Mouse (Mus musculus) gastrocnemius, postnatal 4 days (tissue): ENCODE results near the gene Mab21l1. TPM values are rescaled to one million over a fixed set of nuclear protein-coding genes. Genes with fewer than 3 reads are reported as not detected.

ENCODE experiments used
- DNase-seq, 2 experiments: peaks; one replicate each; pipeline ENCODE4 v3.0.0; 2021 to 2022; ENCODE audit warnings: low spot score in 2 of 2, mixed read lengths in 2 of 2
- long read RNA-seq, 2 experiments: library from polyadenylated mRNA; stranded (forward); transcript quantifications; one replicate each; pipeline ENCODE4 v2.0.0; 2021
- total RNA-seq, 2 experiments: library from RNA; stranded (reverse); gene quantifications; 2 replicates each; pipeline ENCODE4 v1.2.3; 2021

Mab21l1 gene
- 1 to 10 TPM; 4.6 to 5.1 TPM for total RNA-seq
- long read RNA-seq, experiment 1, transcript Mab21l1-201 (1 exons, 2,492 nt) = major isoform, 6 of 6 reads
- long read RNA-seq, experiment 1, partial matches to known transcripts = 0 of 6 reads
- long read RNA-seq, experiment 1, other reads (novel, unspliced or antisense) = 0 of 6 reads
- long read RNA-seq, experiment 2, transcript Mab21l1-201 (1 exons, 2,492 nt) = major isoform, 9 of 9 reads
- long read RNA-seq, experiment 2, partial matches to known transcripts = 0 of 9 reads
- long read RNA-seq, experiment 2, other reads (novel, unspliced or antisense) = 0 of 9 reads

DNA sequence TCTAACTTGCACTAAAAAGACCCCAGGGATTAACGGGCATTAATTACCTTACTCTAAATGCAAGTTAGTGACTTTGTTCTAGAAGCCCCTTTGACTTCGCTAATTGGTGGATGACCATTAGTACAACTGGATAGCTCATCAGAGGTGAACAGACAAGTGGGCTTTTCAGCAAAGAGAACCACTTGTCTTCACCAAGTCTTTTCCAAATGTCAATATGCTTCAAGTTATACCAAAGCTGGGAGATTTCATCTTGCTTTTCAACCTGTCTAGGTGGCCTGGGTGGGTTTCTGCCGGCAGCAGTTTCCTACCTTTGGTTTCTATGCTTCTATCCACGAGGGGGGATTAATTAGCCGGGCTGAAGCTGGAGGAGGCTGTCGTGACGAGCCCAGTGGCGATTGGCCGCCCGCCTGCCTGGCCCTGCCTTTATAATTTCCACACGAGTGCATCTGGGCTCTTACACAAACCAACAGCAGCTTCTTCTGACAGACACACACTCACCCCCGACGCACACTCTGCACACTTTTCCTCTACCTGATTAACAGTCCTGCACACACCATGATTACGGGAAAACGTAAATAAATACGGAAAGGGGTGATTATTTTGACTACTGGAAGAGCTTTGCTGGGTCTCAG lies at the start of gene Mab21l1:
TSS of gene Mab21l1 (plus strand) at position 455 of the 632 bp plus-strand sequence.
- peak; percentile 67 to 84 for DNase-seq

DNA sequence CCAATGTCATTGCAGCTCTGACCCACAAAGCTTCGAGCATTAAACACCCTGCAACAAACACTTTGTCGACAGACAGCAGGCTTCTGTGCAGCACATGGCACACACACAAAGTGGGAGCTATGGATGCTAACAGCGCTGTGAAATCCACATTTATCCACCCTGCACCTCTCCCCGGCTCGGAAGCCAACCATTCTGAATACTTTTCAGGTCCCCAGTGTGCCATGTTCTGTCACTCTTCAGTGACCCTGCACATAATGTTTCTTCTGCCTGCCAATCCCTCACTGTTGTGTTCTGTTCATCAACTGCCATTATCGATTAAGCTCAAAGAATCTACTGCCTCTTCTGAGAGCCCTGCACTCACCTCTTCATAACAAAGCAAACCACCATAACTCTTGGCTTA lies 48.6 kb upstream of the Mab21l1 start:
- no peak for DNase-seq

DNA sequence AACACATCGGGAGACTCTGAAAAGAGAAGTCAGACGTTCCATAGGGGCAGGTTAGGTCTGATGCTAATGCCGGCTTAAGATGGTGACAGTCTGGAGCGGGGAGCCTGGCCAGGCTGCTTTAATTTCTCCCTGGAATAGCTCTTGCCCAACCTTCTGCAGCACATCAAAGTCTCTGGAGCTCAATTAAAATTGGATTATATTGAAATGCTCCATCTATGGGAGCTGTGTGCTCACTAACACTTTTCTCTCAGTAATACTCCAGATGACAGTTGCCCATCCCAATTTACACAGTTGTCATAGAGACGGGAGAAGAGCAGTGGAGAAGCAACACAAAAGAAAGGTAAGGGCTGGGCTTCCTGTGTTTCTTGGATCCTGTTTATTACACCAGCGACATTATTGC lies 40.9 kb upstream of the Mab21l1 start:
- DNase-seq = no peak

DNA sequence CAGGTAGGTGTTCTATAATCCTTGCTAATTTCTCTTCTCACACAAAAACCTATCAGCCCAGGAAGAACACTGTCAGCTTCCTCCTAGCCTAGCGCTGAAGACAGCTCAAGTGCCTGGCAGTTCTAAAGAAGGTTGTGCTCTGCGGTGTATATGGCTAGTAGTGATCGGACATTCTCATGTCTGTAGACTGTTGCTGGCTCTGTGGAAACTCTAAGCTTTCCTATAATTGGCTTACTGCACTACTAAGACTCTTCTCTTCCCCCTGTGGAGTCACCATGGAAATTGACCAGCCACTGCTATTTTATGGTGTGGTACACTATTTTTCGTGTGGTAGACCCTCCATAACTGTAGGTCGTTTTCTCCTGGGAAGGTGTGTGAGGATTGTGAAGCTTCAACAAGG lies 40.1 kb upstream of the Mab21l1 start:
- no peak for DNase-seq

DNA sequence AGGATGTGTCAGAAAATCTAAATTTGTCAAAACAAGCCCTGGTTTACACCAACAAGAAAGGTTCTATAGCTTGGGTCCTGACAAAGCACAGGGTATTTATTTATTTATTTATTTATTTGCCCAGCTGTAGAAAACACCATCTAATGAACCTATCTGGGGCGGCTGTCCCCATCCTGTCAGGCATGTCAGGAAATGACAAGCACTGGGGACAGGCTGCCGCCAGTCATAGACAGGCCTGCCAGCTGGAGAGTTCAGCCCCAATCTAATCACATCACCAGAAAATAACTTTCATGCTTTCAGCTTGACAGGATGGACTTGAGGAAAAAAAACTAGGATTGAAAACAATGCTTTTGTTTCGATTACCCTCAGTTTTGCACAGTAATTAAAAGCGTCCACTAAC lies 39.7 kb upstream of the Mab21l1 start:
- DNase-seq = no peak

DNA sequence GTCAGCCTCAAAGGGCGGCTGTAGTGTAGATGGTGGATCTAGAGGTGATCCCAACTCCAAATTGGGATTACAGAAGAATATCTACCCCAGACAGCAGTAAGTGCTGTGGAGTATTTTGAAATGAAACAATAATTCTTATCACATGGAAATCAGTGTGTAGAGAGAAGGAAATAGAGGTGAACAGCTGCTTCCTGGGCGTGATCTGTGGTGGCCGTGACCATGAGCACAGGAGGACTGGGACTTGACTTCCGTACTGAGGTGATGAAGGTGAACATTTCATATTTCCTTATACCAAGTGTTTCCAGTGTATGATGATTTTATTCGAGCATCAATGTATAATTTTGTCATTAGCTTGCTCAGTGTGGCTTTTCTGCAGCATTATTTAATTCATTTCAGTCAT lies 38.4 kb upstream of the Mab21l1 start:
- DNase-seq = no peak

DNA sequence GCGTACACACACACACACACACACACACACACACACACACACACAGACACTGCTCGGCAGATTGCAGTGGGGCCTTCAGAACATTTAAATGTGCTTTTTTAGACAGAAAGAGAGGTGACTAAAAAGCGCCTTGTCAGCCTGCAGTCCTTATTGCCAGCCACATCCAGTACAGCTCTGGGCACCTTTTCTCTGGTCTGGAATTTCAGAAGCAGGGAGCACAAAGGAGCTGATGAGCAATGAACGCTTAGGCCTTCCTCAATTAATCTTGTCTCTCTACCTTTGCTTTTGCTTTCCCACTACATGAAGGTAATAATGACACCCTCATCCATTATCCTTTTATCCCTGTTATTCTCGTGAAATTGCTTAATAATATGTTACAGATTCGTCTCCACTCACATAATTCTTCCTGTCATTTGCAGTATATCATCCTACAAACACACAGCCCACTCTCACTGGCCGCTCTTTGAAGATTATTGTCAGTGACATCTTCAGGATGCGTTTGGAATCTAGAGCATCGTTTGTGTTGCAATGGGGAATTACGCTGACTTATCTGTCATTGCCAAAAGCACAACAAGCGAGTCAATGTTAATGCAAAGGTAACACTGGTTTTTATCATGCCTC lies 31.8 kb upstream of the Mab21l1 start:
- no peak for DNase-seq

DNA sequence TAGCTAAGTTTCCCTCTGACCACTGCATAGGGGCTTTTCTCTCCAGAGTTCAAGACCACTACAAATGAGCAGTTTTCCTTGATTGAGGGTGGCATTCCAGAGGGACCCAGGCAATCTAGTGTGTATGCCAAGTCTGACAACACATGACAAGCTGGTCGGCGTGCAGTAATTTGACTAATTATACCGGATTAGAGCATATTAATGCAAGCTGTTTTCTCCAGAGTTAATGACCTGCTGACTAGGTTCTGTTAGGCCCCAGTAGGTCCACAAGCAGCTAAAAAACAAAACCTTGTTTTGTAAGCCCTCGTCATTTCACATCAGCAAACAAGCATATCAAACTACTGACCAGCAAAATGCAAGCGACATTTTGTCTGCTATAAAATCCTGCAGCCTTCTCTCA lies 30.9 kb upstream of the Mab21l1 start:
- DNase-seq = no peak

DNA sequence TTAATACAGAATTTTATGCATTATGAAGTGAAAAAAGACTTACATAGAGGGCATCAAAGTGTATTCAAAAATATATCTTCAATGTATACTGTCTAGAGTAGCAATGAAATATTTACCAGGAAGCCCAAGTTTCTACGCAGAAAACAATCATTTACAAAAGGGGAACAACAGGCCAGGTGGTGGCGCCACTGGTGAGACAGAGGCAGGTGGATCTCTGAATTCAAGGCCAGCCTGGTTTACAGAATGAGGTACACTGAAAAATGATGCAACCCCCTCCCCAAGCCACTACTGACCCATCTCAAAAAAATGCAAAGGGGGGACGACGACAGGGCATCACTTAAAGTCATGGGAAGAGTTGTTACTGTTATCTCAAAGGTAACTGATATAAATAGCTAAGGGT lies 29.8 kb upstream of the Mab21l1 start:
- no peak for DNase-seq

DNA sequence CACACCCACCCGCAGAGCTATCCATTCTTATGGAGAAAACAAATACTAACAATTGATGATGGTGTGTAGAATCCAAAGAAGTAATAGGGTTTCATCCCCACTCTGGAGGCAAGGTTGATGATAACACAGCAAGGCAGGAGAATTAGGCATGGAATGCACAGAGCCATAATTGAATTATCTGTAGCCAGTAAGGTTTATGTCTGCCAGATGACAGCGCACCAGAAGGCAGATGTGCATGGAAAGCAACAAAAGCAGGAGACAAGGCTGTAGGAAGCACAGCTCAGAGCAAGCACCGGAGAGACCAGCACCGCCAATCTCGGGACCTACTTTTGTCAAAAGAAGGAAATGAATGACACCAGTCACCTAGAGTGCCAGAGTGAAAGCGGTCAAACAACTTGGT lies 28.4 kb upstream of the Mab21l1 start:
- DNase-seq = no peak

DNA sequence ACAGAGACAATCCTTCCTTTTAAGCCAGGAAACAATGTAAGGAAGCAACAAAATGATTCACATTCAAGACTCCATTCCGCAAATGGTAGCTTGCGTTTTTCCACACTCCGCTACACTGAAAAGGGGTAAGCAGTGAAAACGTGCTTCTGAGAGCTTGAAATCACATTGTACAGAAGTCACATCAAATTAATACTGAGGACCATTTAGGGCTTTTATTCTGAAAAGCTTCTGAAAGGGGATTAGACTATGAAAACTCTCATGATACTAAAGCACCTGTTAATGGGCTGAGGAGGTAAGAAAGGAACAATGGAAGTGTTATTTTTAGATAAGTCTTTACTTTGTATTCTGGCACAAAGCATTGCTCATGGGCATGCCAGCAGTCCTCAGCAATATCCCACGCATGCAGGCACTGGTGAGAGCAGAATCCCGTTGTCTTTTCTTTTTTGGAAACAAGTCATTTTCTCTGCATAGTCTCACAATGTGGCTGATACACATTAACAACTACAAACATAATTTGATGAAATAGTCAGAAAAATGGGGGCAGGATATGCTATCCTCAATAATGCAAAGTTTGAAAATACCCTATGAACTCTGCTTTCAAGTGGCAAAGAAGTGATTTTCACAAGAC lies 27.2 kb upstream of the Mab21l1 start:
- DNase-seq = no peak

DNA sequence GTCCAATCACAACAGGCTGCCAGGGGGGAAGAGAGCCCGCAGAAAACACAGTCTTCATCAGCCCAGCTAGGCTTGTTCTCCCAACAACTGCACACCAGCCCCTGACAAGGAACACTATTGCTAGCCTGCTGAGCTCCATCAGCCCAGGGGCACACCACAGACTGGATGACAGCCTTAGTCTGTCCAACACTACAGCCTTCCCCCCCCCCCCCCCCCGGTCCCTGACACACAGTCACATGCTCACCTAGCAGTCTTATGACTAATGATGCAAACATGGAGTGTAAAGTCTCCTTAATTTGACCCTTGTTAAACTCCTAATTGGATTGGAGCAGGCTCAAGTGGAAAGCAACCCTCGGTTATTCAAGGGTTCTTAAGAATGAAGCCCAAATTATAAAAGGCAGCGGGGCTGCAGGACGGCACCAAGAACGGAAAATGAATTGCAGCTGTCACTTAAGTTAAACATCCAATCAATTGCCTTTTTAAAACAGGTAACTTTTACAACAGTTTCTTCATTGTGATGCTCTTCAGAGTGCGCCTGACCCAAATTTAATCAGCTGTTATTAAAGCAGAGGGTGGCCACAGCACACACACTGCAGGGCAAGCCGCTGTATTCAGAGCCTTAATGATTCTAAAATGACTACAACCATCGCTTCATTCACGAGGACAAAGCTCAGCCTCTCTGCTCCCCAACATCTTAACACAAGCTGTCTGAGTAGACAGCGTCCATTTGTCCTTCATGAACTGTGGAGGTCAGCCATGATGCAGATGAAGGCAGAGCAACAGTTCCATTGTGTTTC lies 26.3 kb upstream of the Mab21l1 start:
- DNase-seq = no peak

DNA sequence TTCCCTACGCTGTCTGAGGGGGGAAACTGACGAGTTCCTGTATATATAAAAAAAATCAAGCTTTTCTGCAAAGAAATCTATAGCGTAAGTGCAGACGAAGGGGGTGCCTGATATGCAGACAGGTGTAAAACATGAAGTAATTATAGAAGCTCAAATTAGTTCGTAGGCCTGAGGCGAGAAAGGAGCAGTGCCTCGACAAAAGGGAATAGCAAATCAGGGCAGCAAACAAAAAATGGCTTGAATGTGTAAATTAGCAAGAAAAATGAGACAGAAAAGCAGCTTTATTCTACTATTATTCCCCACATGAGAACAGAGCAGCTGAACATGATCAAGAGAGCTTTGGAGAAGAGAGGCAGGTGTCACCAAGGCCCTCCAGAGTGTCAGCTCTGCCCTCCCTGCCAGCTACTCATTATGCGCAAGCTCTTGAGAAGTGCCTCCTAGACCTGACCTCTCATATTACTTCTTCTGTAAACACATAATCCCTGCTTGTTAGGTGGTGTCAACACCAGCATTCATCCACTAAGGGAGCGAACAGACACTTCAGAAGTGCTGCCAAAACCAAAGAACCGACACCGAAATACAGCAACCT lies 25.6 kb upstream of the Mab21l1 start:
- DNase-seq = no peak

DNA sequence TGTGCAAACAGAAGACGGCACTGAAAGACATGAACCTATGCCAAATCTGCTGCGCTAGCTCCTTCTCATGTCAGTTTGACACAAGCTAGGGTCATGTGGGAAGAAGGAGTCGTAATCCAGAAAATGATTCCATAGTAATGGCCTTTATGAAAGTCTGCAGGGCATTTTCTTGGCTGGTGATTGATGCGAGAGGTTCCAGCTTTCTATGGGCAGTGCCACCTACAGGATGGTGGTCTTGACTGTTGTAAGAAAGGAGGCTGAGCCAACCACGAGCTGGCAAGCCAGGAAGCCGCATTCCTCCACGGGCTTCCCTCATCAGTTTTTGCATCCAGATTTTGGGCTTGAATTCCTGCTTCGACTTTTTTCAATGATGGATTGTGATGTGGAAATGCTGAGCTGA lies 24.0 kb upstream of the Mab21l1 start:
- DNase-seq = peak in 1 of 2 experiments; percentile 23

DNA sequence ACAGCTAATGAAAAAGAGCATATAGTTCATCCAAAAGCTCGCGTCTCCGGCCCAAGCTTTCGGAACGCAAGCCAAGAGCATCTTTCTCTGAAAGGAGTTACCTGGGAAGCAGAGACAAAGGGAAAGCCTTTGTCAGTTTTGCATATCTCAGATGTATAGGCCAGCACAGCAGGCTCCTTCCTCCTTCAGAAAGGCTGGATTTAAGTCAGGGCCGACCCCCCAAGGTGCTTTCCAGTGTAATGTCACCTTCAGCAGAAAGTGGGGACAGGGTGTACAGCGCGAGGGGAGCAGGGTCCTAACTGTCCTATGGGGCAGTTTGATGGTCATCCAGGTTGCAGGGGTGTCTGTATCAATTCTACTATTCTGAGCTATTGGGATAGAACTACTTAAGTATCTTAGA lies 18.7 kb upstream of the Mab21l1 start:
- no peak for DNase-seq

DNA sequence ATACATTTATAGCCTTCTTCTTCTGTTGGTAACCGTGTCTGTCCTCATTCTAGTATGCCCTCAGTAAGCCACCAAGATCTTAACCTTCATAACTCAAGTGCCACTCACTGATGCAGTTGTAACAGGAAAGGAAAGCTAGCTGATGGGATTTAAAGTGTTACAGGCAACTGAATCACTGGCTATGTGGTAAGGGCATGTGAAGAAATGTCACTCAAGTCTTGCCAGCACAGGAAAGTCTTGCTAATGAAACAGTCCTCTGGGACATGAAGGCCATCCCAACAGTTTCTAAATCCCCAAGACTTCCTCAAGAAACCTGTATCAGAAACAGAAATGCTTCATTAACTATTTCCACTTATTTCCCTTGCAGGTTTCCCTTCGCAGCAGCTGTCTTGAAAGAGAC lies 13.7 kb upstream of the Mab21l1 start:
- DNase-seq = no peak

DNA sequence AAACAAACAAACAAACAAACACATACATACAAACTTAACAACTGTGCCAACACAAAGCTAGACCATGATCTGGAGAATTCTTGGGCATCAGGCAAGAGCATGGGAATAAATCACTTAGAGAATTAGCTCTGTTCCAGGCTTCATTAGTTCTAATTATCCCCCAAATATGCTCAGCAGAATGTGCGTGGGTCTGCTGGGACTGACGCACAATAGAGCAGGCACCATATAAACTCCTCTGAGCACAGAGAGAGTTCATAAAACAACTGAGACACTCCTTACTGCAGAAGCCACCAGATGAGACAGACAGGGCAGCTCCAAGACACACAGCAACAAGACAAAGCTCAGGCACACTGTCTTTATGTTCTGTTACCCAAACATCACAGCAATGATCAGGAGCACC lies 13.0 kb upstream of the Mab21l1 start:
- DNase-seq = no peak

DNA sequence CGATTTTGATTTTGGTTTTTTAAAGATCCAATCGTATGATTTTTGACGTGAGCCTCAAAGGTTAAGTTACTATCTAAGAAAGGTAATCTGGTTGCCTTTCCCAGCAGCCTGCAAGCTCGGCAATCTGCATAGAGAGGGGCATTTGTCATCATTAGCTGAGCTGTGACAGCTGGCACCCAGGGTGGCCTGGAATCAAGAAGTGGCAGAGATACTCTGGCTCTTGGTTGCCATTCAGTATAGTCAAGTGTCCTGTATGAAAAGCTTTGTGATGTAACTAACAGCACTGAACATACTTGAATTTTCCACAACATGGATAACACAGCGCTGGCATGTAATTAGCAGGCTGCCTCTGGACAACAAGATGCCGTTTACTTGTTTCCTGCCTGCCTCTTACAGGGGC lies 8.1 kb upstream of the Mab21l1 start:
- DNase-seq = no peak

DNA sequence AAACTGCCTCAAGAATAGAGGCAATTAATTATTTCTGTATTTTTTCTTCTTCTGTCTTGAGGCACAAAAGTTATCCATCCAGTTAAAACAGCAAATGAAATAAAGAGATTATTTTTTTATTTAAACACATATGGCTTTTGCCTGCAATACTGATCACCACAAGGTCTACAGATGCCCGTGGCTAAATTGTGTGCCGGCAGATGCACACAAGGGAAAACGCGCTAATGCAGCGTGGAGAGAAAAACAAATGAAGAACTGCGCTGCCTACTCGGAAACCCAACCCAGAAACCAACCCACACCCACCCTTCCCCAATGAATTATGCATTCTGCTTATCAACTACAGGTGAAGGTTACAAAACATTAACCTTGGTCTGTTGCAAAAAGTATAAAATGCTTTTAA lies 7.1 kb upstream of the Mab21l1 start:
- no peak for DNase-seq

DNA sequence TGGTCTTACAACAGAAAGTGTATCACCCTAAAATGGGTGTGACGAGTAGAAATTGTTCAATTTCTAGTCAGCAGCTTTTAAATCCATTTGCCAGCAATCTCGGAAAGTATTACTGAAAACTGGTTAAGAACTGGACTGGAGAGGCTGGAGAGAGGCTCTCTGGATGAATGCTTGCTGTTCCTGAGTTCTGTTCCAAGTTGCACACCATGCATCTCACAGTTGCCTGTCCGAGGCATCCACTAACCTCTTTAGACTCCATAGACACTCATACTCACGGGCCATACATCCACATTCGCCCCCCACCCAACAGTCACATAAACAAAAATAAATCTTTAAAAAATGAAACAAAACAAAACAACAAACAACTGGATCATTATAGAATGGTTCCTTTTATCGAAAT lies 6.6 kb upstream of the Mab21l1 start:
- no peak for DNase-seq

DNA sequence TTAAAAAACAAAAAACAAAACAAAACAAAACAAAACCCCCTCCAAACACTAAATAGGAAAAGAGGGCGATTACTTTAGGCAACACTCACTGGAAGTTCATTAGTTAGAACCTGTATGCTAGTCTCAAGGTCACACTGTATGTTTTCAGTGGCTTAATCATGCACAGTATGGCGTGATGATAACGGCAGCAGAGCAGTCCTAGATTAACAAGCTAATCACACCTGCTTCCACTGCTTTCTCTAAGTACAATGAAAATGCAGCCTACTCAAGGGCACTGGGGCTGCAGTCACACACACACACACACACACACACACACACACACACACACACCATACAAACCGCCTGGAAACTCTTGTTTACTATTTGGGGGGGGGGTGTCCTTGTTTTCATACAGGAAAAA lies 4.8 kb upstream of the Mab21l1 start:
- no peak for DNase-seq
